Mouse (Mus musculus) thymus, adult 2 months (tissue): ENCODE measurements around the gene Plekhg3.

ENCODE experiments used
- CTCF ChIP-seq: fragments of 200-500 bp; IDR thresholded peaks from 2 replicates; pipeline ENCODE4 v1.5.1; 2012; ENCODE audit warnings: mild to moderate bottlenecking, control low read depth, low read length, moderate library complexity, borderline replicate concordance; ENCODE audit not compliant: control insufficient read depth, poor library complexity, insufficient read depth; ENCODE audit errors: extremely low read depth
- POLR2A ChIP-seq: fragments of 200-500 bp; IDR thresholded peaks from 2 replicates; pipeline ENCODE4 v1.6.1; 2012; ENCODE audit warnings: mild to moderate bottlenecking, low read length, control low read depth, moderate library complexity; ENCODE audit not compliant: control insufficient read depth, poor library complexity, insufficient read depth; ENCODE audit errors: extremely low read depth

DNA sequence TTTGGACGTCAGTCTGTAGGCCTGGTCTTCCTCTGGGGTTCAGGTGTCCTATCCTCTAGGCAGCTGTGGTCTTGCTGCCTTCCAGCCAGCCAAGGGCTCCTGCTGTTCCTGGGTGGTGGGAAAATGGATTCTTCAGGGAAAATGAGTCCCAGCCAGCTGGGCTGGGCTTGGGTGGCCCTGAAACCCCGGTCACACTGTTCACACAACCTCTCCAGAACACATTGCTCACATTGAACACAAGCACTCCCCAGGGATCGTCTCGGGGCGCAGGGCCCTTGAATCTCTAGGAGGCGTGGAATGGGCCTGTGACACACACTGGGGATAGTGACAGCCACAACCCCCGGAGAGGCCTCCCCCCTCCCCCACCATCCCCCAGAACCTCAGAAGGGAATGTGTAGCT, 23.2 kb downstream of the Plekhg3 start:
- no peak for TF ChIP-seq CTCF
- no peak for TF ChIP-seq POLR2A
